Mouse (Mus musculus) gastrocnemius, postnatal 10 days (tissue): ENCODE data around the gene Rbm38. TPM values are rescaled to one million over a fixed set of nuclear protein-coding genes. Genes with fewer than 3 reads are reported as not detected.
A peak's percentile ranks its signal among the peaks of the same experiment; 100 is the strongest.

ENCODE experiments used
- DNase-seq: peaks from one replicate; pipeline ENCODE4 v3.0.0; 2021; ENCODE audit warnings: mixed read lengths
- long read RNA-seq, 2 experiments: library from polyadenylated mRNA; stranded (forward); transcript quantifications; one replicate each; pipeline ENCODE4 v2.0.0; 2021
- total RNA-seq, 2 experiments: library from RNA; stranded (reverse); gene quantifications; 2 replicates each; pipeline ENCODE4 v1.2.3; 2021

Rbm38 gene
- 100 to 1,000 TPM; 121 to 129 TPM for total RNA-seq
- long read RNA-seq, experiment 1, transcript Rbm38-206 (4 exons, 936 nt) = minor isoform, 6 of 215 reads
- long read RNA-seq, experiment 1, transcript Rbm38-201 (4 exons, 1,768 nt) = major isoform, 187 of 215 reads
- long read RNA-seq, experiment 1, transcript Rbm38-203 (3 exons, 2,281 nt) = minor isoform, 5 of 215 reads
- long read RNA-seq, experiment 1, partial matches to known transcripts = 0 of 215 reads
- long read RNA-seq, experiment 1, other reads (novel, unspliced or antisense) = 10 of 215 reads
- long read RNA-seq, experiment 2, transcript Rbm38-206 (4 exons, 936 nt) = minor isoform, 9 of 221 reads
- long read RNA-seq, experiment 2, transcript Rbm38-201 (4 exons, 1,768 nt) = major isoform, 188 of 221 reads
- long read RNA-seq, experiment 2, partial matches to known transcripts = 0 of 221 reads
- long read RNA-seq, experiment 2, other reads (novel, unspliced or antisense) = 16 of 221 reads

GRCm38 (mm10) chr2:173020430-173020829 is at the start of gene Rbm38:
Rbm38 (plus strand) TSS chr2:173020498.
- no peak for DNase-seq

- no peak for DNase-seq
Measured at GRCm38 (mm10) chr2:172971865-172972264, 48.4 kb upstream of the Rbm38 start.

GRCm38 (mm10) chr2:172973806-172974565 is 46.3 kb upstream of the Rbm38 start:
- no peak for DNase-seq

- no peak for DNase-seq
Measured at GRCm38 (mm10) chr2:172974701-172975100, 45.6 kb upstream of the Rbm38 start.

- no peak for DNase-seq
Measured at GRCm38 (mm10) chr2:172975159-172975558, 45.1 kb upstream of the Rbm38 start.

- DNase-seq = no peak
Measured at GRCm38 (mm10) chr2:172976661-172977238, 43.5 kb upstream of the Rbm38 start.

GRCm38 (mm10) chr2:172977409-172978130 is 42.7 kb upstream of the Rbm38 start, which contains the start of gene Spo11:
Spo11 (plus strand) TSS chr2:172977700.
- no peak for DNase-seq

GRCm38 (mm10) chr2:172978131-172978633 is 42.1 kb upstream of the Rbm38 start:
- no peak for DNase-seq

- no peak for DNase-seq
Measured at GRCm38 (mm10) chr2:172979666-172980345, 40.5 kb upstream of the Rbm38 start.

GRCm38 (mm10) chr2:172982776-172983561 is 37.3 kb upstream of the Rbm38 start:
- no peak for DNase-seq

GRCm38 (mm10) chr2:172990161-172990560 is 30.1 kb upstream of the Rbm38 start:
- no peak for DNase-seq

GRCm38 (mm10) chr2:172996207-172996606 is 24.1 kb upstream of the Rbm38 start:
- DNase-seq = peak; percentile 80

GRCm38 (mm10) chr2:172997748-172998147 is 22.6 kb upstream of the Rbm38 start:
- DNase-seq = no peak

GRCm38 (mm10) chr2:172998478-172998877 is 21.8 kb upstream of the Rbm38 start:
- no peak for DNase-seq

- DNase-seq = peak; percentile 100
Measured at GRCm38 (mm10) chr2:172999630-173000284, 20.5 kb upstream of the Rbm38 start, which contains the start of gene Rae1. Rae1 (plus strand) TSS chr2:173000117.

GRCm38 (mm10) chr2:173000285-173000652 is 20.0 kb upstream of the Rbm38 start:
- DNase-seq = no peak

- no peak for DNase-seq
Measured at GRCm38 (mm10) chr2:173000921-173001320, 19.4 kb upstream of the Rbm38 start.

- no peak for DNase-seq
Measured at GRCm38 (mm10) chr2:173003737-173004136, 16.6 kb upstream of the Rbm38 start.

- DNase-seq = no peak
Measured at GRCm38 (mm10) chr2:173010220-173010717, 10.0 kb upstream of the Rbm38 start.

- DNase-seq = no peak
Measured at GRCm38 (mm10) chr2:173011440-173011839, 8.9 kb upstream of the Rbm38 start.
